Mouse (Mus musculus): Measurements from ENCODE around the gene Usp21.

DNA sequence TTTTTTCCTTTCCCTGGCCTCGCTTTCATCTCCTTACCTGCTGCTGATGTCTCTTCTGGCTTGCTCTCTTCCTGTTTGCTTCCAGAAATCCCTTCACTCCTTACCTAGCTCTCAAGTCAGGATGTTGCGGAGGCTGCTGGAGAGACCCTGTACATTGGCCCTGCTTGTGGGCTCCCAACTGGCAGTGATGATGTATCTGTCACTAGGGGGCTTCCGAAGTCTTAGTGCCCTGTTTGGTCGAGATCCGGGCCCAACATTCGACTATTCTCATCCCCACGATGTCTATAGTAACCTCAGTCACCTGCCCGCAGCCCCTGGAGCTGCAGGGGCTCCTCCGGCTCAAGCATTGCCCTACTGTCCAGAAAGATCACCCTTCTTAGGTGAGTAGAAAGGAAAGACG is 16.2 kb downstream of the Usp21 start:
- no peak for TF ChIP-seq POLR2AphosphoS2 (IDR thresholded peaks at IDR 0.05; ENCODE audit: low read length)
- no peak for TF ChIP-seq TAL1 (IDR thresholded peaks at IDR 0.05; ENCODE audit: low read length)
- TF ChIP-seq CTCF (IDR thresholded peaks at IDR 0.05 in 2 of 3, conservative IDR thresholded peaks at IDR 0.05 in 1 of 3; ENCODE audit: control insufficient read depth in 1 of 3, insufficient read depth in 1 of 3, low read depth in 2 of 3, low read length in 3 of 3, poor library complexity in 1 of 3, severe bottlenecking in 1 of 3) = no peak
- no peak; the same call in 1 of the 2 replicates for TF ChIP-seq SIN3A (IDR thresholded peaks at IDR 0.05; ENCODE audit: low read length)
- no peak for TF ChIP-seq USF2 (IDR thresholded peaks at IDR 0.05; ENCODE audit: borderline replicate concordance in 1 of 2, insufficient read depth in 1 of 2, low read depth in 1 of 2, low read length in 2 of 2)
- no peak for TF ChIP-seq TCF12 (IDR thresholded peaks at IDR 0.05; ENCODE audit: low read depth, low read length)
- TF ChIP-seq CHD1 (IDR thresholded peaks at IDR 0.05; ENCODE audit: low read depth, low read length) = no peak
- TF ChIP-seq ZNF384 (IDR thresholded peaks at IDR 0.05; ENCODE audit: low read depth, low read length) = no peak
- TF ChIP-seq MYC (IDR thresholded peaks at IDR 0.05; ENCODE audit: low read depth, low read length) = no peak
- TF ChIP-seq MAZ (IDR thresholded peaks at IDR 0.05; ENCODE audit: low read depth, low read length) = no peak
- TF ChIP-seq ZC3H11A (IDR thresholded peaks at IDR 0.05; ENCODE audit: low read depth, low read length) = no peak
- TF ChIP-seq MAFK (IDR thresholded peaks at IDR 0.05; ENCODE audit: borderline replicate concordance, low read depth, low read length) = no peak
